Mouse (Mus musculus): ENCODE measurements around the gene Epha4. TPM values are rescaled to one million over a fixed set of nuclear protein-coding genes. Genes with fewer than 3 reads are reported as not detected.

Epha4 gene
- total RNA-seq, 2 experiments from 2014 or later, result 0.55 to 0.58 TPM

- ATAC-seq (ENCODE audit: poor library complexity, severe bottlenecking), result peak; percentile 74
Measured at GRCm38 (mm10) chr1:77487856-77488462, 26.9 kb downstream of the Epha4 start.

- ATAC-seq (ENCODE audit: poor library complexity, severe bottlenecking), result peak; percentile 84
Measured at GRCm38 (mm10) chr1:77484766-77485596, 29.9 kb downstream of the Epha4 start.

- ATAC-seq (ENCODE audit: poor library complexity, severe bottlenecking), result no peak
Measured at GRCm38 (mm10) chr1:77475808-77476413, 39.0 kb downstream of the Epha4 start.

- no peak for ATAC-seq (ENCODE audit: poor library complexity, severe bottlenecking)
Measured at GRCm38 (mm10) chr1:77473446-77474376, 41.2 kb downstream of the Epha4 start.

GRCm38 (mm10) chr1:77472566-77472965 is 42.3 kb downstream of the Epha4 start:
- ATAC-seq (ENCODE audit: poor library complexity, severe bottlenecking), result no peak

- no peak for ATAC-seq (ENCODE audit: poor library complexity, severe bottlenecking)
Measured at GRCm38 (mm10) chr1:77471447-77471846, 43.4 kb downstream of the Epha4 start.

GRCm38 (mm10) chr1:77471037-77471436 is 43.9 kb downstream of the Epha4 start:
- ATAC-seq (ENCODE audit: poor library complexity, severe bottlenecking), result no peak

- peak; percentile 70 for ATAC-seq (ENCODE audit: poor library complexity, severe bottlenecking)
Measured at GRCm38 (mm10) chr1:77468717-77469314, 46.1 kb downstream of the Epha4 start.

- no peak for ATAC-seq (ENCODE audit: poor library complexity, severe bottlenecking)
Measured at GRCm38 (mm10) chr1:77465524-77465923, 49.4 kb downstream of the Epha4 start.

GRCm38 (mm10) chr1:77464108-77464507 is 50.8 kb downstream of the Epha4 start:
- ATAC-seq (ENCODE audit: poor library complexity, severe bottlenecking), result peak; percentile 58

- ATAC-seq (ENCODE audit: poor library complexity, severe bottlenecking), result no peak
Measured at GRCm38 (mm10) chr1:77461877-77462615, 52.8 kb downstream of the Epha4 start.

GRCm38 (mm10) chr1:77460831-77461629 is 53.9 kb downstream of the Epha4 start:
- no peak for ATAC-seq (ENCODE audit: poor library complexity, severe bottlenecking)

GRCm38 (mm10) chr1:77458751-77459385 is 56.0 kb downstream of the Epha4 start:
- no peak for ATAC-seq (ENCODE audit: poor library complexity, severe bottlenecking)

- ATAC-seq (ENCODE audit: poor library complexity, severe bottlenecking), result no peak
Measured at GRCm38 (mm10) chr1:77457446-77457800, 57.5 kb downstream of the Epha4 start.

- no peak for ATAC-seq (ENCODE audit: poor library complexity, severe bottlenecking)
Measured at GRCm38 (mm10) chr1:77456695-77457445, 58.0 kb downstream of the Epha4 start.

- no peak for ATAC-seq (ENCODE audit: poor library complexity, severe bottlenecking)
Measured at GRCm38 (mm10) chr1:77453811-77454210, 61.1 kb downstream of the Epha4 start.

- ATAC-seq (ENCODE audit: poor library complexity, severe bottlenecking), result no peak
Measured at GRCm38 (mm10) chr1:77452721-77453120, 62.2 kb downstream of the Epha4 start.

GRCm38 (mm10) chr1:77451541-77451940 is 63.3 kb downstream of the Epha4 start:
- ATAC-seq (ENCODE audit: poor library complexity, severe bottlenecking), result no peak

Data from megakaryocyte, adult 5-6 weeks (primary cell).